Mouse (Mus musculus) hindbrain, postnatal 0 days (tissue): ENCODE data around the gene Trpm3. TPM values are rescaled to one million over a fixed set of nuclear protein-coding genes. Genes with fewer than 3 reads are reported as not detected.
A peak's percentile ranks its signal among the peaks of the same experiment; 100 is the strongest.

Source experiments
- ATAC-seq: fragments of 200-750 bp; cut with Nextera tagmentation; 2 replicates; pipeline ENCODE4 v1.8.0; 2017; ENCODE audit warnings: mild to moderate bottlenecking, moderate TSS enrichment, moderate library complexity
- DNase-seq: peaks from one replicate; pipeline ENCODE4 v3.0.0-alpha.2; 2015; ENCODE audit warnings: low spot score
- H3K27ac ChIP-seq: fragments of 300-500 bp; sonication (generic); 2 replicates; pipeline ENCODE4 v1.5.1; 2014; ENCODE audit warnings: mild to moderate bottlenecking
- H3K27me3 ChIP-seq: fragments of 300-500 bp; sonication (generic); 2 replicates; pipeline ENCODE4 v1.6.1; 2014; ENCODE audit warnings: low read length, mixed read lengths; ENCODE audit not compliant: insufficient read depth
- H3K36me3 ChIP-seq: fragments of 300-500 bp; sonication (generic); 2 replicates; pipeline ENCODE4 v1.6.1; 2014; ENCODE audit warnings: low read length, mixed read lengths; ENCODE audit not compliant: insufficient read depth
- H3K4me1 ChIP-seq: fragments of 300-500 bp; sonication (generic); 2 replicates; pipeline ENCODE4 v1.6.1; 2014; ENCODE audit warnings: antibody characterized with exemption, low read length, mixed read lengths; ENCODE audit not compliant: insufficient read depth
- H3K4me2 ChIP-seq: fragments of 300-500 bp; sonication (generic); 2 replicates; pipeline ENCODE4 v1.6.1; 2014; ENCODE audit warnings: low read depth, mild to moderate bottlenecking, low read length, moderate library complexity, mixed read lengths
- H3K4me3 ChIP-seq: fragments of 300-500 bp; sonication (generic); 2 replicates; pipeline ENCODE4 v1.5.1; 2014; ENCODE audit warnings: low read length
- H3K9ac ChIP-seq: fragments of 300-500 bp; sonication (generic); replicated peaks from 2 replicates; pipeline ENCODE4 v1.6.1; 2014; ENCODE audit warnings: mild to moderate bottlenecking, low read length, moderate library complexity, mixed read lengths
- H3K9me3 ChIP-seq: fragments of 300-500 bp; sonication (generic); 2 replicates; pipeline ENCODE4 v1.6.1; 2016; ENCODE audit warnings: low read length, mixed read lengths
- CTCF ChIP-seq: IDR thresholded peaks from 2 replicates; pipeline ENCODE4 v1.5.1; 2016; ENCODE audit warnings: antibody characterized with exemption, control low read depth, low read depth
- WGBS: fragments of 180-500 bp; shearing (Covaris S2); extraction: QIAGEN DNeasy Blood & Tissue Kit; methylation state at CpG from one replicate; pipeline ENCODE4 v1.1.7; 2014; 5-methylcytosine and 5-hydroxymethylcytosine counted together
- polyA plus RNA-seq: library from polyadenylated mRNA; unstranded; fragments of >200 nt; fragmentation: Nextera tagmentation; extraction: Ambion mirVana; gene quantifications from 2 replicates; pipeline ENCODE4 v1.2.1, GENCODE M21; 2015
- total RNA-seq: library from RNA; depleted of rRNA; stranded (reverse); fragments of >200 nt; gene quantifications from 2 replicates; pipeline ENCODE4 v1.2.3, GENCODE M21; 2014

The Trpm3 gene
- total and polyA plus RNA-seq, 2 experiments from 2014 or later: 44.1 to 63.5 TPM

- no peak overlapping the region for H3K4me3 ChIP-seq
- no peaks in the 10 kb centered on the region for H3K36me3 ChIP-seq
- 0 out of 2 replicates have a peak, but pooled peaks cover 7% of the 10 kb centered on the region for H3K4me1 ChIP-seq
- H3K9me3 ChIP-seq: no peaks in the 10 kb centered on the region
- no peak overlapping the region for H3K9ac ChIP-seq
- no peak overlapping the region for H3K27ac ChIP-seq
- no peak for TF ChIP-seq CTCF
- WGBS: 95% methylated on average over 6 of the region's 6 CpGs
- DNase-seq (no peak), ATAC-seq (no peak)
- no peaks in the 10 kb centered on the region for H3K27me3 ChIP-seq
- H3K4me2 ChIP-seq: no peak overlapping the region
Observed at GRCm38 (mm10) chr19:22928366-22928765, 789.5 kb downstream of the Trpm3 start.

DNA sequence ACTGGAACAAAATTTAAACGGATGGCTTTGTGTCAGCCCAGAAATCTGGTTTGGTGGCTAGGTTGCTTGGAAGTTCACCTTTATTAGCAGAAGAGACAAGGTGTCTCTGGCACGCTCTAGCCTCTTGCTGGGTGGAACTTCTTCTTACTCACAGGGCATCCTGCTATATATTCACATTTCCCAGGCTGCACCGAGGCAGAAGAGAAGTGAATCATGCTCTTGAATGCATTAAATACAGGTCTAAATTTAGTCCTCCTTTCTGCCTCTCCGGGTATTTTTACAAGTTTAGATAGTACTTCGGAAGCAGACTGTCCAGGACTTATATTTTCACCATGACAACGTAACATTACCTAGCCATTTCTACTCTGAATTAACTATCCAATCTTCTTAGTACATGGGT lies 790.9 kb downstream of the Trpm3 start:
- TF ChIP-seq CTCF: no peak
- WGBS: 76% methylated on average over 6 of the region's 6 CpGs
- no peak for DNase-seq
- no peak for ATAC-seq
- Histone ChIP-seq H3K4me3 (no peak overlapping the region), H3K36me3 (no peaks in the 10 kb centered on the region), H3K9ac (no peak overlapping the region), H3K4me2 (no peak overlapping the region), H3K27ac (peak overlapping the region; percentile 52; the same call in 1 of the 2 replicates), H3K27me3 (no peaks in the 10 kb centered on the region), H3K9me3 (no peaks in the 10 kb centered on the region), H3K4me1 (0 out of 2 replicates have a peak, but pooled peaks cover 7% of the 10 kb centered on the region)

GRCm38 (mm10) chr19:22930368-22930834 lies 791.6 kb downstream of the Trpm3 start:
- no peak for TF ChIP-seq CTCF
- Histone ChIP-seq H3K9ac (no peak overlapping the region), H3K9me3 (no peaks in the 10 kb centered on the region), H3K4me1 (0 out of 2 replicates have a peak, but pooled peaks cover 7% of the 10 kb centered on the region), H3K4me3 (no peak overlapping the region), H3K36me3 (no peaks in the 10 kb centered on the region), H3K27me3 (no peaks in the 10 kb centered on the region), H3K4me2 (no peak overlapping the region), H3K27ac (peak overlapping the region; percentile 52; the same call in 1 of the 2 replicates)
- DNase-seq: peak; percentile 57
- peak; percentile 75 for ATAC-seq
- WGBS: 41% methylated on average over 7 of the region's 7 CpGs

- ATAC-seq (no peak), DNase-seq (no peak)
- no peaks in the 10 kb centered on the region for H3K36me3 ChIP-seq
- no peak overlapping the region for H3K4me3 ChIP-seq
- no peaks in the 10 kb centered on the region for H3K9me3 ChIP-seq
- no peak overlapping the region for H3K4me2 ChIP-seq
- 78% methylated on average over 6 of the region's 6 CpGs for WGBS
- no peak overlapping the region for H3K9ac ChIP-seq
- no peak overlapping the region; the same call in 1 of the 2 replicates for H3K27ac ChIP-seq
- no peak for TF ChIP-seq CTCF
- H3K4me1 ChIP-seq: 0 out of 2 replicates have a peak, but pooled peaks cover 7% of the 10 kb centered on the region
- H3K27me3 ChIP-seq: no peaks in the 10 kb centered on the region
Observed at GRCm38 (mm10) chr19:22931006-22931405, 792.2 kb downstream of the Trpm3 start.

DNA sequence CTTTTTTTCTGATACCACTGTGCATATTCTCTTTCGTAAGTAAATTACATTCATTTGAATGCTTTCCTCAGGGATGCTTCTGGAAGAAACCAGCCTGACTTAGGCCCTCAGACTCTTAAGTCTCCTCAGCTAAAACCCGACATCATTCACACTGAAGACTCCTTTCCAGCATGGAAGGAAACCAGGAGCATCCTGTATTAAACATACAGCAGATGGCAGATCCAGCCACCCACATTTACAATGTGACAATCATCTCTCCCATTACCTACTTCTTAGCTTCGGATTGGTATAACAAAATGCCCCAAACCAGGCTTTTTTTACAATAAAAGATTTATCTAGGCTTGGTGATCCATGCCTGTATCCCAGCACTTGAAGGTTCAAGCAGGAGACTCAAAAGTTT lies 796.2 kb downstream of the Trpm3 start:
- no peak for TF ChIP-seq CTCF
- WGBS: 78% methylated on average over 3 of the region's 3 CpGs

GRCm38 (mm10) chr19:22938848-22939724 lies 800.2 kb downstream of the Trpm3 start:
- H3K4me1 ChIP-seq: peaks cover 20% of the 10 kb centered on the region
- no peaks in the 10 kb centered on the region for H3K9me3 ChIP-seq
- no peak overlapping the region for H3K4me3 ChIP-seq
- H3K27me3 ChIP-seq: no peaks in the 10 kb centered on the region
- peak overlapping the region; percentile 71 for H3K27ac ChIP-seq
- no peaks in the 10 kb centered on the region for H3K36me3 ChIP-seq
- H3K9ac ChIP-seq: 0 out of 2 replicates have a peak overlapping the region, but pooled peaks have one; percentile 21
- TF ChIP-seq CTCF: no peak
- DNase-seq: peak; percentile 37
- WGBS: 28% methylated on average over 14 of the region's 14 CpGs
- no peak overlapping the region for H3K4me2 ChIP-seq
- ATAC-seq: peak; percentile 48; the same call in 1 of the 2 replicates

More for the DNA sequence above, 796.2 kb downstream of the Trpm3 start:
- Histone ChIP-seq H3K4me2 (no peak overlapping the region), H3K9ac (no peak overlapping the region), H3K27me3 (no peaks in the 10 kb centered on the region), H3K27ac (no peak overlapping the region), H3K9me3 (no peaks in the 10 kb centered on the region), H3K4me1 (peaks cover 18% of the 10 kb centered on the region; the same call in 1 of the 2 replicates), H3K4me3 (no peak overlapping the region), H3K36me3 (no peaks in the 10 kb centered on the region)
- ATAC-seq (no peak), DNase-seq (no peak)

GRCm38 (mm10) chr19:22939836-22940235 lies 801.0 kb downstream of the Trpm3 start:
- Histone ChIP-seq H3K4me2 (no peak overlapping the region), H3K4me3 (no peak overlapping the region), H3K27me3 (no peaks in the 10 kb centered on the region), H3K4me1 (peaks cover 20% of the 10 kb centered on the region), H3K9me3 (no peaks in the 10 kb centered on the region), H3K9ac (0 out of 2 replicates have a peak overlapping the region, but pooled peaks have one; percentile 21), H3K27ac (peak overlapping the region; percentile 71), H3K36me3 (no peaks in the 10 kb centered on the region)
- TF ChIP-seq CTCF: no peak
- 41% methylated on average over 5 of the region's 5 CpGs for WGBS
- DNase-seq: peak; percentile 10
- peak; percentile 19; the same call in 1 of the 2 replicates for ATAC-seq
